Mouse (Mus musculus): ENCODE data around the gene Rab7b.

Rab7b gene

GRCm38 (mm10) chr1:131737269-131737668 lies 48.8 kb downstream of the Rab7b start:
- DNase-seq (ENCODE audit: low read depth, low spot score) = no peak

GRCm38 (mm10) chr1:131738760-131739159 lies 50.3 kb downstream of the Rab7b start:
- no peak for DNase-seq (ENCODE audit: low read depth, low spot score)

- DNase-seq (ENCODE audit: low read depth, low spot score) = no peak
These were observed 51.1 kb downstream of the Rab7b start for GRCm38 (mm10) chr1:131739481-131740160.

DNA sequence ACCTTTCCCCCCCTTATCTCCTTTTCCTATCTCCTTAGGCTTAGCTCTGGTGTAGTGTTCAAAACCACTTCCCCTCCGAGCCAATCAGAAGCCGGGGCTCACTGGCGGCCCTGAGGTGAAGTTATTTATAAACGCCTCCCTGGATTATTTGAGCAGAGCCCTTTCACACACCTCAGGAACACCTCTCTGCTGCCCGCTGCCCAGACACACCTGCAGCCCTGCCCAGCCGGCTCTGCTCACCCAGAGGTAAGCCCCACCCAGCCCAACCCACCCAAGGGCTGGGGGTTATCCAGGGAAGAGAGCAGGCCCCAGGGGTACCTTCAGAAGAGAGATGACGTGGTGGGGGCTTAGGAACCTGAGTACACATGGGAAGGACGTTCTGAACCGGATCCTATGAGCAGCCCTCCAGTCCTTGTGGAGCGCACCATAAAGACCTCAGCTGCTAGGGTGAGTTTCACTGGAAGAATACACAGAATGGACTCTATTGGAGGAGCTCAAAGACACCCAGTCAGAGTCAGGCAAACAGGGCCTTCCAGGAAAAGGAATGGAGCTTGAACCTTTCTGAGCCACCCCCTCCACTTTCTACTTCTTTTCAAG lies 55.5 kb downstream of the Rab7b start, which contains the start of gene Slc26a9:
Gene Slc26a9 (plus strand): TSS at position 155 of the 597 bp plus-strand sequence.
- DNase-seq (ENCODE audit: low read depth, low spot score) = no peak

DNA sequence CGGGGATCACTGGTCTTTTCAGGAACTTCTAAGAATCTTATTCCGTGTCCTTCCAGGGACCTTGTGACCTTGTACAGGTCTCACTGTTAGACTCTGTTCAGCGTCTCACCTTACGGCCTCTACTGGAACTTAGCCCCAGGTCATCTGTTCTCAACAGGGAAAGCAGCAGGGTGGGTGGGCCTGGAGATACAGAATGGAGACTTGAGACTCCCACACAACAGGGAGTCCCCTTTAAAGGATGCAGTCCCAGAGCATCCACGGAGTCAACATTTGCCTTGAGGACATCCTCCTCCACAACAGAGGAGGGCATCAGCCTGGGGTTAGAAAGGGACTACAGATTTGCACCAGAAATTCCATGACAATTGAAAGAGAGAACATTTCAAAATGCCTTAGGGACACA lies 56.9 kb downstream of the Rab7b start:
- no peak for DNase-seq (ENCODE audit: low read depth, low spot score)

DNA sequence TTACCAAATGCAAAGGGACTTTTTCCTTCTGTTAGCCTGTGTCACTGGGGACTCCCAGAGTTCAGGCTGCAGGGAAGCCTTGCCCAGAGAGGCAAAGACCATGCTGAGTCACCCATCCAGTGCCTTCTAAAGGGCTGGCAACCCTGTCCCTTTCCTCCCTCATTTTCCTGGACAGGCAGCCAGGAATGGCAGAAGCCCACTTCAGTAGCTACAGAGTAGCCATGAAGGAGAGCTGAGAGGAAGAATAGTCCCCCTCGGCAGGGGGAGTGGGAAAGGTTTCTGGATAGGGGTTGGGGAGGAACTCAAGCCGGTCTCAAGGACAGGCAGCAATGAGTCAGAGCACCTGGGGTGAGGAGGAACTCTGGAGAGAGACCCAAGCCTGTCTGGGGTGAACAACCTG lies 59.3 kb downstream of the Rab7b start:
- no peak for DNase-seq (ENCODE audit: low read depth, low spot score)

DNA sequence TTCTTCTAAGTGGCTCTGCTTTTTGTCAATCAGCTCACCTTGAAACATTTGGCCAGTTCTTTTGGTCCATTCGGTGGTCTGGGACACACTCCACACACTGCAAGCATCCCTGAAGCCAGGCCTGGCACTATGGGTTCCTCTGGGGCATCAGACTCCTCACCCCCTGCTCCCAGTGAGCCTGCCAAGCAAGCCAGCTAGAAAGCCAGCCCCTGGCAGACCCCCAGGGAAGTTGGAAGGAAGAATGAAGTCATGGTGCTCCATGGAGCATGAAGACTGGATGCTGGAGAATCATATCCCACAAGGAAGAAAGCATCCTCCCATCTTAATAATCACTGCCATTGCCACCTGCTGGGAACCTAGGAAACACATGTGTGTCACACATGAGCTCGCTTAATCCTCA lies 60.1 kb downstream of the Rab7b start:
- DNase-seq (ENCODE audit: low read depth, low spot score) = no peak

DNA sequence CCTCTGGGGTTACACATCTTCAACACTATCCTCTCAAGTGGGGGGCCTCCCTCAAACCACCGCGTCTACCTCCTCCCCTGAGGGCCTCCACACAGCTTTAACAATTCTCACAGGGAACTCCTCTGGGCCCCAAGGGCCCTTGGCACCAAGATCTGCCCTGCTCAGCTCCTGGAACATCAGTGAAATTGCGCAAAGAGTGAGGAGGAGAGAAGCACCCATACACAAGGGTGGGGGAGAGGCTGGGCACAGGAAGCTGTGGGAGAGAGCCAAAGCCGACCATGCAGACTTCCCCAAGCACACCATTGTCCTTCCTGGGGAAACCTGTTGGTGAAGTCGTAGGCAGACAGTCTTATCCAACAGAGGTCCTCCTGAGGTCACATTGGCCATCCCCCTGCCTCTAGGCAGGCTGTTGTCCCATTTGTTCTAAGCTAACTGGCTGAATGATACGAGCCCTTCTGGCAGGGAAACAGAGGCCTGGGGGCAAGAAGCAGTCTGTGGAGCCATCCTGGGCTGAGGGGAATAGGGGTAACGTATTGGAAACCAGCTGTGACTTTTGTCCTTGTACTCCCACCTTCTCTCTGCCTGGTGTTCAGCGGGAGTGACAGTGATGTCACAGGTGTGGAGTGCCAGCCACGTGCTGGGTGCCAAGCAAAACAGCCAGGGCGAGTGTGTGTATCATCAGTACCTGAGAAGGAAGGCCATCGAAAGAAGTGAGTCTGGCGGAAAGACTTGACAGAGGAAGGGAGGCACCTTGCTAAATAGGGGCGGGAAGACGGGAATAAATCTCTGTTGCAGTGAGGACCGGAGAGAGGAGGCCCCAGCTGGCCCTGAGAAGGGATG lies 61.4 kb downstream of the Rab7b start:
- DNase-seq (ENCODE audit: low read depth, low spot score) = no peak

- no peak for DNase-seq (ENCODE audit: low read depth, low spot score)
These were observed 62.8 kb downstream of the Rab7b start for GRCm38 (mm10) chr1:131751181-131751890.

DNA sequence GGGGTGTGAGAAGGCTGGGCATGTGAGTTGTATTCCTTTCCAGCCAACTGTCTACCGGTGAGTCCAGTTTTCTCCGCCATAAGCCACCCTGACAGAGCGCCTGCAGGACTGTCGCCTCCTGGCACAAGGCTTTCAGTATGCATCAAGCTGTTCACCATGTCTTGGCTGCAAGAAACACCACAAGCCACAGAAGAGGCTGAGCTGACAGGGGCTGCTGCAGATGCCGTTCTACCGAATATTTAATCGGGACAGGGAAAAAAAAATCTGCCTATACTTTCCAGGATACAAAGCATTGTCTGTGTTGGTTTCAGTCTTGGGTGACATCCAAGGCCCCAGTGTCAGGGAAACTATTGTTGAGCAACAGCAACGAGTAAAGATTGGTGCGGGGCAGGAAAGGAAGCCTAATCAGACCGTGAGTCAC lies 63.4 kb downstream of the Rab7b start:
- no peak for DNase-seq (ENCODE audit: low read depth, low spot score)

GRCm38 (mm10) chr1:131754212-131754829 lies 65.8 kb downstream of the Rab7b start:
- DNase-seq (ENCODE audit: low read depth, low spot score) = no peak

GRCm38 (mm10) chr1:131754916-131755315 lies 66.4 kb downstream of the Rab7b start:
- no peak for DNase-seq (ENCODE audit: low read depth, low spot score)

GRCm38 (mm10) chr1:131757211-131757610 lies 68.7 kb downstream of the Rab7b start:
- DNase-seq (ENCODE audit: low read depth, low spot score) = no peak

- no peak for DNase-seq (ENCODE audit: low read depth, low spot score)
These were observed 70.3 kb downstream of the Rab7b start for GRCm38 (mm10) chr1:131758796-131759195.

DNA sequence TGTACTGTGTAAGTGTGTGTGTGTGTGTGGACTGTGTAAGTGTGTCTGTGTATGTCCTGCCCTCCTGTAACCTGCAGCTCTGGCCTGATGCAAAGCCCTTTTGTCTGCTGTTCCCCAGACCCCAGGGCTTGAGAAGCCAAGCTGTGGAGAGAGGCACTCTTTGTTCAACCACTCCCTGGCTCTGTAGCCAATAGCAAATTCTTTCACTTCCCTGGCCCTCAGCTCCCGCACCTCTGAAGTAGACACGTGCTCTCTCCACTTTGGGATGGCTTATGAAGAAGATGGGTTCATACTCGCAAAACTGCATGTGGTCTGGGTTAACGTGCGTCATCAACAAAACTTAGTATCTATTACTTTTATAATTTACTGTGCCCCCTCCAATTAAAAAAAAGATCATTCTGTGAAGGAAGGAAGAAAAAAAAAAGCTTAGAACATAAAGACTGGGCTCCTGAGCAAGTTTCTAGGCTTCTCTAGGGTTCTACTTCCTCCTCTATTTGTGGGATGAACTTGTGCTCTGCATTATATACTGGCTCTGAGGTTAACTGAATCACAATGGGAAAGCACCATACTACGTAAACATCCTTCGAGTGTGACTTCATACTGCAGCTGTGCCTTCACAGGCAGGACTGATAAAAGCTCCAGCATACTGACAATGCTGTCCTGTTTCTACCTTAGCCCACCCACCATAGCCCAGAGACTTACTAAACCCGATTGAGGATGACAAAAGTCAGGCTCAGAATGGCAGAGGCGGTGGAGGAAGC lies 71.4 kb downstream of the Rab7b start:
- no peak for DNase-seq (ENCODE audit: low read depth, low spot score)

DNA sequence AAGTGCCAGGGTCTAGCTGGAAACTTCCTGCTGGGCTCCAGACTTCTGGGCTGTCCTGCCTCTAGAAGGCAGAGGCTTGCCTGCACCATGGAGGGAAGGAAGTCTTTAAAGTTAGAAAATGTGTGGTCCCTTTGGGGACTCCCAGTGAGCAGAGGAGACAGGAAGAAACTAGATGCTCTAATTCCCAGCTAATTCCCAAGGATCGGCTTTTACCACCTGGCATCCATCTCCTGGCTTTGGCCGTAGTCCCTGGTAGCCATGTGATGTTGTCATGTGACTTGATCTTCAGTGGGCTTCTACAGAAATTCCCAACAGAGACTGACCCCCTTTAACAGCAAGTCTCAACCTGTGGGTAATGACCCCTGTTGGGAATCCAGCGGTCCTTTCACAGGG lies 71.9 kb downstream of the Rab7b start:
- DNase-seq (ENCODE audit: low read depth, low spot score) = no peak

DNA sequence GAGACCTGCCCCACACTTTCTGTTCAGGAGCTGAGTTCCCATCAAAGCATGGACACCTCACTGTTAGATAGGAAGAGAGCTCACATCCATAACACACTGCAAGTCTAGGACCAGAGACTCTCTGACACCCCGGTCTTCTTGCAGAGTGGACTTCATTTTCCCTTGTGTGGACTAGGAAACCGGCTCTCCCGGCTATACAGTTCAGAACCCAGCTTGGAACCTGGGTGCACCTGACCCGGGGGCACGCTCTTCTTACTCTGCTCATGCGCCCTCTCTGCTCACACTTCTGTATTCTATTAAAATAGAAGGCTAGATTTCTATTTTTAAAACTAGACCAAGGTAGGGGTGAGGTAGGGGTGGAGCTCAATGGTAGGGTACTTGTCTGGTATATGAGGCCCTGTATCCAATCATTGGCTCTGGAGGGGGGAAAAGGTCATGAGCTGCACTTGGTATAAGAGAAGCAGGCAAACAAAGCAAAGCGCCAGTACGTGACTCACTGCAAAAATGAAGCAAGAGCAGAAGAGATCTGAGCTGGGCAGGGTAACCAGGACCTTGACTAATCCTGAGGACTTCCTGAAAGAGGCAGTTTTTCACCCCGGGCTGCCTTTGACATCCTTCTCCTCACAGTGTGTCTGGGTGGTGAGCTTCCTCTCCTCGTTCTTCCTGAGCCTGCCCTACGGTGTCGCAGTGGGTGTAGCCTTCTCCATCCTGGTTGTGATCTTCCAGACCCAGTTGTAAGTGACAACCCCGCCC lies 72.8 kb downstream of the Rab7b start:
- DNase-seq (ENCODE audit: low read depth, low spot score) = no peak

GRCm38 (mm10) chr1:131763683-131764082 lies 75.2 kb downstream of the Rab7b start:
- no peak for DNase-seq (ENCODE audit: low read depth, low spot score)

DNA sequence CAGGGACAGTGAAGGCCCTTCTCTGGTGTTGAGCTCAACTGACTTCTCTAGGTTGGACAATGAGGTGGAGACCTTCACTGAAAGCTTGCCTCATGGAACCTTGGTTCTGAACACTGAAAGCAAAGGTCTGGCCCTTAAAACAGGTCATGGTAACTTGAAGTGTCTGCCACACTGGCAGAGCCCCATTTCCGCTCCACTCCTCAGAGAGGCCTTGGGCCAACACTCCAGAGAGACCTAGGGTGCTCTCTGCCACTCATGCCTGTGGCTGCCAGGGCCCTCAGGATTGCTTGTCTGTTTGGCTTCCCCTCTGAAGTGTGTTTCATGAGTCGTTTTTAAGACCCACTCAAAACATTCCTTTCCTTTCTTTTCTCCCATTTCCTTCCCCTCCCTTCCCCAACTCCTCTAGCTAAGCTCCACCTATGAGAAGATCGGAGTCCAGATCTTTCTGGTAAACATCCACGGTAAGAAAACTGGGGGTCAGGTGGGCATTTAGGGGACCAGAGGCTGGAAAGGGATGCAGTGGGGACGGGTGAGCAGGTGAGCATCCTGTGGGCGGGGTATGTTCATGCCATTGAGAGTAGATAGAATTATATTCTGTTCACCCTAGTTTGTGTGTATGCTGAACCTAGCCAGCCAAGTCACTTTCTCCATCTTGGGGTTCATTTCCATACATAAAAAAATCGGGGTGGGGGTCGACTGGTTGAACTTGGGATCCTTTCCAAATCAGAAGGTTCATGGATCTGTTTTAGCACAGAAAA lies 76.3 kb downstream of the Rab7b start:
- no peak for DNase-seq (ENCODE audit: low read depth, low spot score)

Measured in retina, adult 2 months (tissue).